Mouse (Mus musculus): ENCODE data around the gene Hoxd12.

Gene Hoxd12

DNA sequence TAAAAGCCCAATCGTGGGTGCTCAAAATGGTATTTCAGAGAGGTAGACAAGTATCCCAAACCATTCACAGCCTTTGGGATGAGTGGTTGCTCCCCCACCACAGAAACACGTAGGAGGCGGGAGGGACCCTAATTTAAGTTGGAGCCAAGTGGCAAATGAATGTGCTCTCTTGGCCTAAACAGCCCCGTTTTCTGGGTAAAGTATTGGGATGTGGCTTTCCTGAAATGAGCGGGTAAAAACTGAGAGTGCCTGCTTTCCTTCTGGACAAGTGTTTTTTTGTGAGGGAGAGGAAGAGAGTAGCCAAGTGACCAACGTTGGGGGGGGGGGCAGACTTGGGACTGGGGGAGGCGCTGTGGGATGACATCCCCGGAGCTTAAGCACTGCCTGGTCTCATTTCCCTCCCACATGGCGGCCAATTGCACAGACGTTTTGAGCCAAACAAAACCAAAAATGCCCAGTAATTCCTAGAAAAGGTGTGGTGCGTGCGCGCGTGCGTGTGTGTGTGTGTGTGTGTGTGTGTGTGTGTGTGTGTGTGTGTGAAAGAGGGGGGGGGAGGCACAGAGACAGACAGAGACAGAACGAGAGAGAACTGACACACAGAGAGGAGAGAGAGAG lies 36.2 kb downstream of the Hoxd12 start:
- no peak for DNase-seq

DNA sequence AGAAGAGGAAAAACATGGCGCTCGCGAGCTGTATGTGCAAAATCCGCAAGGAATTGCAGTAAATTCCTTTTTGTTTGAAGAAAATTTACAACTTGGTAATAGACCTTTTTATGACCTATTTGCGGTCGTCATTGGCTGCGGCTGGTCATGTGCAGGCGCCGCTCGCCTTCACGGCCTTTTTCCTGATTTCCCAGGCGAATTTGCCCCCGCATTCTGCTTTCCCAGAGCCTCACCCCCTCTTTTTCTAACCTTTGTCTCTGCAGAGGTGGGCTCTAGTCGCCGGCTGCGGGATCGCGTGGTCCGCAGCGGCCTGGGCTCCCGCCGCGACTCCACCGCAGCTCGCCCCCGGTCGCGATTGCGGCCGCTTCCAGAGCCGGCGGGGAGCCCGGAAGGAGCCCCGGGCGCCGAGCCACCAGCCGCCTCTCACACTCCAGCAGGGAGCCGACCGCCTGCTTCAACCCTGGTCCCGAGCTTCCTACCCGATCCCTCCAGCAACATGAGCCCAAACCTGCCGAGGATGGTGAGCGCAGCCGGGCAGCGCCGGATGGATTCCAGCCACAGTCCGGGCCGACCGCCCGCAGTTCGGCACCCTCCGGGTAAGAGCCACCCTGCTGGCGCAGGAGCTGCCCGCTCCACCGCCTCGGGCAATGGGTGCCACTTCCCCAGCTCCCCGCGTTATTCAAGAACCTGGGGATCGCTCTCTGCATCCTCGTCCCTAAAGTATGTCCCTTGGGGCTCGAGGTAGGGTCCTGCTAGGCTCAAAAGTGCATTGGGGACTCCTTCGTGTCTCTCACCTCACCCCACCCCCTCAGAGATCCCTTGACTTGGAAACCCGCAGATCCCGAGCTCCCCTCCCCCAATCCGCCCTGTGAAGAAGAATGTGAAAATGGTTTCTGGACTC lies 37.2 kb downstream of the Hoxd12 start, which contains the start of the genes Hoxd3 and Hoxd4:
Gene Hoxd3 (plus strand): TSS at position 207 of the 901 bp plus-strand sequence.
Gene Hoxd4 (plus strand): TSS at position 209 of the 901 bp plus-strand sequence.
- DNase-seq: peak; percentile 87

DNA sequence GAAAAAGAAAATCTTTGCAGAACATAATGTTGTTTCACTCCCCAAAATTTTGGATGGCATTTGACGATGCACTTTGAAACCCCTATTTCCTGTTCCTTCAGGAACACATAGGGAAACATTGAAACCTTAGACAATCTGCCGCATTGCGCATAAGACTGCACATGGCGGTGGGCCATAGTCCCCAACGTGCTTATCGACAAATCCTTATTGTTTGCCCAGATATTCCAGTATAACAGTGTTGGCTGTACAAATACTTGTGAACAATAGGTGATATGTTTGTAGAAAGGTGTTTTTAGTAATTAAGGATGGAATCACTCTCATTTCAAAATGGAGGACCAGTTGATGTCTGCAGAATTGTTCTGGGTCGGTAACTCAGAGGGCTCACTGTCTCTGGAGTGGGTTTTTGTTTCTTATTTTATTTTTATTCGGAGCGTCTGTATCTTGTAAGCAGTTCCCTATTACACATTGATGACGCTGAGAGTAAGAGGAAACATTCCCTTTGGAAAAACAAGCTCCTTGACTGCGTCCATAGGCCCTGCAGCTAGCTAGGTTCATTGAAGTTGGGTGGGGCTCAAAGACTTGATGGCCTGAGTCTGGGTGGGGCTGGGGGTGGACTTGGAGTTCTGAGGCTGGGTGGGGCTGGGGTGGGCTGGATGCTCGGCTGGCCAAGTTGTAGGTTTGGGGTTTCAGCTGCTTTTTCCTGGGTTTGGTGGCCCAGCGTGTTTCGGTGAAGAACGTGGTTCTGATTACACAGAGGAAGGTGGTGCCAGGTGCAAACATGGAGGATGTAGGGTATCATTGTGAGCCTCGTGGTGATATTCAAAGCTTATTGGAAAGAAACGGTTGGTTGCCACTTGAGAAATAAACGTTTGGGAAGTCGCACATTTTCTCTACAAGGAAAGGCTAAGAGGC lies 38.7 kb downstream of the Hoxd12 start:
- peak; percentile 32 for DNase-seq

DNA sequence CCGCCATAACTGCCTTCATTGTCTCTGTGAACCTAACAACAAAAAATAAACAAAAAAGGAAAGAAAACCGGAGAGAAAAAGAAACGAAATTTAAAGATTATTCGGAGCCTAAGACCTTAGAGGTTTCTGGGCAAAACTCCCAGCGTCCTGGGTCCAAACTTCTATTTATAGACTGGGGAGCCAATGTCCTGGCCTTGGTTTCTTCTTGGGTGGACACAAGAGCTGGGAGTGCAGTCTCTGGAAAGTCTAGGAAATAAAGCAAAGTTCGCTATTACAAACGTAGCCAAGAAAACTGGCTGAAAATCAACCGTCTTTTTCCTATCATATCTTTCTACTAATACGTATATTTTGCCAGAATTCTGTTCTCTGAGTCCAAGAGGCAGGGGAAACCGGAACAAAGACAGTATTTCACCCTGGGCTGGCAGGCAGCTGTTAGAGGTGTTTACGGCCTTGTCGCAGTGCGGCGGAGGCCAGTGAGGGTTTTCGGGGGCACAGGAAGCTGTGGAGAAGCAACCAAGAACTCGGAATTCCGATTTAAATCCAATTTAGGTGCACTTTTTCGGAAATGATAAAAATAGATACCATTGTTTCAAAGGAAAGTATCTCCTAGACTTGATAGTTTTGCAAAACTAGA lies 39.5 kb downstream of the Hoxd12 start:
- peak; percentile 23 for DNase-seq

DNA sequence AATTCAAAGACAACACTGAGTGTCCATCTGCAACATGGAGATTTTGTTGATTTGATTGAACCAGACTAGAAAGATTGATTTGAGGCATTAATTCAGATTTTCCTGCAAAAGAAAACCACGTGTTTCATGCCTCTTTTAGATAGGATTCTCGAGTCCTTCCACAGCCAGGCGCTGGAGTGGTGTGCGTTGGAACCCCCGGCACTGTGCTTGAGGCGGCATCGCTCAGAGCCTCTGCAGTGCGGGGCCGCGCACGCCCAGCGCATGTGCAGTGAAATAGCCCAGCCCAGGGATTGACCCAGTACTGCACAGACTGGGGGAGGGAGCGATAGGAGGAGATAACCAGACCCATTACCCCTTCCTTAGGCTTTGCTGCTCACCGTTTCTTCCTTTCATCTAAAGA lies 40.1 kb downstream of the Hoxd12 start:
- no peak for DNase-seq

DNA sequence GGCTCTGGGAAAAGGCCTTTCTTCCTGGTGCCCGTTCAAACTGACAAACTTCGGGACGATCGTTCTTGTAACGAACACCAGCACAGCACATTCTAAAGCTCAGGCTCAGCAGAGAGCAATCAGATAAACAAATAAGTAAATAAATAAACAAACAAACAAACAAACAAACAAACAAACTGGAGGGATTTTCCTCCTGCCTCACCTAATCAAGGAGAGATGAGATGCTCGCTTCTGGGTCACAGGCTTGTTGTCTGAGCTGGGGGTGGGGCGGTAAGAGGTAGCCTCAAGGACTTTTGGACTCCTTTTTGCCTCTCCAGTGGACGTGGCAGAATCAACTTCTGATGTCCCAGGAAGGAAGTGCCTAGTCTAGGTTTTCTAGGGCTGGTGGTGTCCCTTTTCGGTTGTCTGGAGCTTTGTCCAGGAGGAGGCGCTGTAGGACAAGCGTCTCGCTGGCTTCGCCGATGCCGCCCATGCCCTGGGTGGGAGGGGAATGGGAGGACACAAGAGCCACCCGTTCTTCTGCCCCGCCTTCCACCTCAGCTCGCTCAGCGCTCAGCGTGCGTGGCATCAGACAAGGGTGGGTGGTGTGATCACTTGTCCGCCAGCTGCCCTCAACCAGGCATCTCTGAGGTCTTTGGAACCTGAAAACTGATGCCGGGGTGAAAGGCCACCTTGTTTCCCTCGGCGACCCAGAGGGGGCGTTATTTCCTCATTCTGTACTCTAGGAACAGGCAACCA lies 40.9 kb downstream of the Hoxd12 start:
- DNase-seq: peak; percentile 94

DNA sequence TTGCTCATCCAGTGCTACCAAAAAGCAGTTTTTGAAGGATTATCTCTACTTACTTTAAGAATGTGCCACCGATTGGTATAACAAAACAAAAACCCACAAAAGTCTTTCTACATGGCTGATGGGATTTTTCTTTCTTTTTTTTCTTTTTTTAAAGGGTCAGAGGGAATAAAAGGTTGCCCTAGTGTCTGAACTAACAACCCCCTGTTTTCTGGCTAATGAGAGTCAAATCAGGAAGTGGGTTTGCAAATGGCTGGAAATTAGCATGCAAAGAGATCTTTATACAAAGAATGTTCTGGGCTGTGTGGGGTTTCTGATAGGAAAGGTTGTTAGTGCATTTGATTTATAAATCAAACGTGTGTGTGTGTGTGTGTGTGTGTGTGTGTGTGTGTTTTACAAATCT lies 45.6 kb downstream of the Hoxd12 start:
- no peak for DNase-seq

DNA sequence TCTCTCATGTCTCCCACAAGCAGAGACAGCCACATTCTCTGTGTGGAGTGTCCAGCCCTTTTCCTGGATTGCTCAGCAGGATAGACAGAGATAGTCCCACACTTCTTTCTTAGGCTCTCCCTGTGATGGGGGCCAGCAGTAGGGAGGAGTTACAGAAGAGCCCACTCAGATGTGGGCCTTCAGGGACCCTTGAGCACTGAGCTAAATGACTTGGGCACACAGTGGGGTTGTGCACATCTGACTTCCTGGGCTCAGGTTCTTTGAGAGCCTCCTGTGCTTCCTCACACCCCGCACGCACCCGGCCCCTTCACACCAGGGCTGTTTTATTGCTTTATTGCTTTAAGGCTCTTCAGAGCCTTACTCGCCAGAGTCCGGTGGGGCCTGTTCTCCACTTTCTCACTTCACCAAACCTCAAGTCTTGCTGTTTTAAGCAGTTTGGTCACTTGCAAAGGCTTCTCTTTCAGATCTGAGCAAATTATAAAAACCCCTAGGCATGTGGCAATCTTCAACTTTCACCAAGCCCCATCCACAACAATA lies 46.2 kb downstream of the Hoxd12 start:
- no peak for DNase-seq

DNA sequence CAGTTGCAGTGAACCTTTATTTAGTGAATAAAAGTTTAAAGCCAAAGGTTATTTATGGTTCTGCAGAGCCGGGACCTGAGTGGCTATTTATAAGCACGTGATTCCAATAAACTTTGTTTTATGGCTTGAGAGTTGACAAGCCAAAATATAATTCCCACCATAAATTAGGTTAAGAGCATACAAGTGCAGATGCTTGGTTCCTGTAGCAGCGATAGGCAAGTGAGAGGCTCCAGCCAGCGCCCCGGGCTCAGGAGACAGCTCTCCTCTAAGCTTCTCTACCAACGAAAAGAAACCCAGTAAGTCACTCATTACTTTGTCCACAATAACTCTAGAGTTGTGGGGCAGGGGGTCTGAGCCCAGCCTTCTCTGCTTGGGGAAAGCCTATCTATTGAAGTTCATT lies 47.1 kb downstream of the Hoxd12 start:
- DNase-seq: no peak

DNA sequence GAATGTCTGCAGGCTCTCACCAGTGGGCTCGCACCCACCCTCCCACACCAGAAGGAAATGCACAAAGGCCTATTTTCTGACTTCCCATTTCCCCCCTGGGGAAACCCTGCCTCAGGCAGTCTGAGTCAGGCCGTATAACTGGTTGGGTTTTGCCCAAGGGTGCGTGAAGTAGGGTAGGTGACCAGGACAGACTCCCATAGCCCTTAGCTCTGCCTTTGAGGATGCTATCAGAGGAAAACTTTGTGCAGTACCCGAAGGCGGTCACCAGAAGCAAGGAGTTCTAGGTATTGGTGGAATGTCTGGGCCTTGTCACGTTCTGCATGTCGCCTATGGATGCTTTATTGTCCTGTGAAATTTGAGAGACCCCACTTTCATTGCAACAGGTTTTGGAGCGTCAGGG lies 48.1 kb downstream of the Hoxd12 start:
- no peak for DNase-seq

DNA sequence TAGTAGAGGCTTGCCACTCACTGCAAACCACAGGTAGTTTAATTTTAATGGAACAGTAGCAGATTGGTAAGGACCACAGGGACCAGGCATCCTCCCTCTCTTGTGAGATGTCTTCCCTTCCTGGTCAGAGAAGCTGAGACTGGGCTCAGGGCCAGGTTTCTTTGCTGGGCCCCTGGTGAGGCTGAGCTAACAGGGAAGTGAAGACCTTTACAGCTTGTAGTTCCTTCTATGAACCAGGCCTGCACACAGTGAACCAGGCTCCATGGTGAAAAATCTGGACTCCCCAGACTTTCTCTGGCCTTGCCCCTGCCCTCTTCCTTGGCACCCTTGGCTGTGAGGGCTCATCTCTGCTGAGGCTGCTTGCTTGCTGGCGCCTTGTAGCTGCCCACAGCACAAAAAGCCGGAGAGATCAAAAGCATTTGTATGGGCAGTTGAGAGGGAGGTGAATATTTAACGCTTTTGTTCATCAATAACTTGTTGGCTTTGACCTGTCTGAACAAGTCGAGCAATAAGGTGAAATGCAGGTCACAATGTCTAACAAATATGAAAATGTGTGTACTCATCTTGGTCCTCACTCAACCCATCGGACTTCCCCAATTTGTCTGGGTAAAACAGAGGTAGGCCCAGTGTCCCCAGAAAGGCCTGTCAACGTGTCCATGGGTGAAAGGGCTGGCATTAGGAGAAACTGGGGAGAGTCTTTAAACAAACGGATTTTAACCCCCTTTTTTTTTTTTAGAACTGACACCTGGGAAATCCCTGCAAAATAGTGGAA lies 49.6 kb downstream of the Hoxd12 start:
- no peak for DNase-seq

DNA sequence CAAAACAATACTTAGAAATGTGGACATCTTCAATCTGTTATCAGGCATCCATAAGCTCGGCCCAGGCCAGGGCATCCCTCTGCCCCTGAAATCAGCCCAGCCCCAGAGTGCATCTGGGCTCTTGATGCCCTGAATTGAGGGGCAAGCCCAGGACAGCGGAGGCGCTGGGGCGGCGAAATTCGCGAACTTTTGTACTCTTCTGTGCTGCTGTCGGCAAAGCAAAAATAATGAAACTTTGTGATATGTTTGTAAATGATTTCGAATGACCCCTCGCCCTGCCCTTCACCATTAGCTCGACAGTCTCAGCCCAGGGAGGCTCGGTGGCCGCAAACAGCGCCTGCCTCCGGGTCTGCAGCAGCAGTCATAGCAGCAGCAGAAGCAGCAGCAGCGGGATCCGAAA lies 50.4 kb downstream of the Hoxd12 start:
- DNase-seq: no peak

DNA sequence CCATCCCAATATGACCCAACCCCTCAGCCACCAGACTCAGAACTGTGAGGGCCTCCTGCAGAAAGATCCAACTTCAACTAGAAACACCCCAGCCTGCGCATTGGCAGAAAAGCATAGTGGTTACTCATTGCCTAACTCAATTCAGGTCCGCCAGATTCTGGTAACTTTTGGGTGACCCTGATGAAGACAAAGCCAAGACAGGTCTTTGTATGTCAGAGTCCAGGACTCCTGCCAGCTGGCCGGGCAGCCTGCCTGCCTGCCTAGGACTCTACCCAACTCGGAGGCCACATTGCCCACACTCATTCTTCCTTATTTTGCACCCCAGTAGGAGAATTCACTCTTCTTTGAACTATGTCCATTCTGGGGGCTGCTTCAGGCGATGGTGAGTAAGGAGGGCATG lies 51.7 kb downstream of the Hoxd12 start, which contains the start of gene Gm28230:
Gene Gm28230 (plus strand): TSS at position 178 of the 400 bp plus-strand sequence.
- DNase-seq: peak; percentile 77

DNA sequence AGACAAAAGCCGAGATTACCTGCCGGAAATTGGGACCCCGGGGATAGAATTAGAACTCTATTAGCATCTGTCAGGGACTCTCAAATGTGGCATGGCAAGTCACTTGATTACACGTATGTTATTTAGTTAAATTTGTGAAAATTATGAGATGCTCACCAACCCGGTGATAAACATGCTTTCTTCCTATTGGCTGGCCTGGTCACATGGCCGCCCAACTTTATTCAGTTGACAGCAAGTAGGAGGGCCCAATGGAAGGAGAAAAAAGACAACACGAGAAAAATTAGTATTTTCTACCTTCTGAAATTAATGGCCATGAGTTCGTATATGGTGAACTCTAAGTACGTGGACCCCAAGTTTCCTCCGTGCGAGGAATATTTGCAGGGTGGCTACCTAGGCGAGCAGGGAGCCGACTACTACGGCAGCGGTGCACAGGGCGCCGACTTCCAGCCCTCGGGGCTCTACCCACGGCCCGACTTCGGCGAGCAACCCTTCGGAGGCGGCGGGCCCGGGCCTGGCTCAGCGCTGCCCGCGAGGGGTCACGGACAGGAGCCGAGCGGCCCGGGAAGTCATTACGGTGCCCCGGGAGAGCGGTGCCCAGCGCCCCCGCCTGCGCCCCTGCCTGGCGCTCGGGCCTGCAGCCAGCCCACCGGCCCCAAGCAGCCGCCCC lies 52.3 kb downstream of the Hoxd12 start:
- no peak for DNase-seq
